Mouse (Mus musculus): ENCODE measurements around the gene Rps6kl1. TPM values are rescaled to one million over a fixed set of nuclear protein-coding genes. Genes with fewer than 3 reads are reported as not detected.

The Rps6kl1 gene
- polyA plus RNA-seq, 1 experiment, result not detected

DNA sequence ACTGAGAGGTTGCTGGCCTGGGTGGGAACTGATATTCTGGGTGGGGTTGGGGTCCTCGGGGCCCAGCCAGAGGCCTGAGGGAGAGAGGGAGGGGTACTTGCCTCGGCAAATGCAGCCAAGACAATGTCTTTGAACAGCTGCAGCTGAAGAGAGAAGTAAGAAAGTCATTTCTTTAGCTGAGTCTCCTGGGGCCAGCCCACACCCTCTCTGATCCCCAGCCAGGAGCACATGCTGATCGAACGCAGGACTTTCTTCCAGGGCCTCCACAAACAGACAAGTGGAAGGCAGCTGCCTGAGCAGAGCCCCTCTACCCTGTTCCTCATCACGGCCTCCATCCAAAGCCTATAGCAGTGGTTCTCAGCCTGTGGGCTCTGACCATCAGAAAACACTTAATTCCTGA, 13.9 kb upstream of the Rps6kl1 start:
- Histone ChIP-seq H3K27ac (ENCODE audit: insufficient read depth, low read depth, low read length) (no peak overlapping the region), H3K4me1 (ENCODE audit: control insufficient read depth, insufficient read depth, low read length) (peaks cover 2% of the 10 kb centered on the region; the same call in 1 of the 2 replicates)

DNA sequence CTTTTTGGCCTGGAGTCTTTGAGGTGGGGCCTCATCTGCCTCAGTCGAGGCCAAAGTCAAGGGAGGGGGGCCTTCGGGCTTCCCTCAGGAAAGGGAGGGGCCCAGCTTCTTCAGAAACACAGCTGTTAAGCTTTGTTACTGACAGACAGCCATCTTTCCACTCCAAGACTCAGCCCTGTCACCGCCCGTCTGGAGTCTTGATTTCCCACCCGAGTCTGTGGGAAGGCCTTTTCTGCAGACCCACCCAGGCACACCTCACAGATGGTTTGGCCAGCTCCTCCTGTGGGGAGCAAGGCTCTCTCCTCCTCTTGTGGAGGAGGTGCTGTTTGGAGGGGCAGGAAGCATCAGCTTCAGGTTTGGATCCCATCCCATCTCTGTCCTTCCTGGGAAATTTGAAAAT, 8.5 kb upstream of the Rps6kl1 start:
- H3K27ac ChIP-seq (ENCODE audit: insufficient read depth, low read depth, low read length), result no peak overlapping the region
- TF ChIP-seq POLR2A (IDR thresholded peaks at IDR 0.05; ENCODE audit: borderline replicate concordance, low read depth, low read length) (no peak), CTCF (IDR thresholded peaks at IDR 0.05; ENCODE audit: low read depth, low read length) (no peak)

More for the DNA sequence above, 13.9 kb upstream of the Rps6kl1 start:
- TF ChIP-seq POLR2A (IDR thresholded peaks at IDR 0.05; ENCODE audit: borderline replicate concordance, low read depth, low read length) (no peak), CTCF (IDR thresholded peaks at IDR 0.05; ENCODE audit: low read depth, low read length) (no peak)
- H3K4me3 ChIP-seq (ENCODE audit: insufficient read depth, low read length), result no peak overlapping the region

DNA sequence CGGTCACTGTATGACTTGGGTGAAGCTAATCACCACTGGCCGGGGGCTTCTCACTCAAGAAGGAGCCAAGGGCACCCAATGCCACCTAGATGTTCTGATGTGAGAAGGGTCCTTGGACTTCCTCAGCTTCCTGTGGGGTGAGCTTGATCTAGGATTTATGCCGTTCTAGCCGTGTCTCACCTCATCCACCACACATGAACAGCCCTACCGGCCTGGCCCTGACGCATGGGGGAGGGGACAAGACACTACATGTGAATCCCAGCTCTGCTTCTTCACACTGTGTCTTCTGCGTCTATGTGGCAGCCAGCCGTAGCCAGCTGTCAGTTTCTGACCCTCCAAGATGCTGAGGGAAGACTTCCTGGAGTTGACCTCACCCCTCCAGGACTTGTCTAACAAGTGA, 7.7 kb upstream of the Rps6kl1 start:
- Histone ChIP-seq H3K4me1 (ENCODE audit: control insufficient read depth, insufficient read depth, low read length) (no peaks in the 10 kb centered on the region), H3K4me3 (ENCODE audit: insufficient read depth, low read length) (no peak overlapping the region), H3K27ac (ENCODE audit: insufficient read depth, low read depth, low read length) (no peak overlapping the region)
- TF ChIP-seq CTCF (IDR thresholded peaks at IDR 0.05; ENCODE audit: low read depth, low read length), result no peak
- no peak for TF ChIP-seq POLR2A (IDR thresholded peaks at IDR 0.05; ENCODE audit: borderline replicate concordance, low read depth, low read length)

More for the DNA sequence above, 8.5 kb upstream of the Rps6kl1 start:
- Histone ChIP-seq H3K4me1 (ENCODE audit: control insufficient read depth, insufficient read depth, low read length) (no peaks in the 10 kb centered on the region), H3K4me3 (ENCODE audit: insufficient read depth, low read length) (no peak overlapping the region)

DNA sequence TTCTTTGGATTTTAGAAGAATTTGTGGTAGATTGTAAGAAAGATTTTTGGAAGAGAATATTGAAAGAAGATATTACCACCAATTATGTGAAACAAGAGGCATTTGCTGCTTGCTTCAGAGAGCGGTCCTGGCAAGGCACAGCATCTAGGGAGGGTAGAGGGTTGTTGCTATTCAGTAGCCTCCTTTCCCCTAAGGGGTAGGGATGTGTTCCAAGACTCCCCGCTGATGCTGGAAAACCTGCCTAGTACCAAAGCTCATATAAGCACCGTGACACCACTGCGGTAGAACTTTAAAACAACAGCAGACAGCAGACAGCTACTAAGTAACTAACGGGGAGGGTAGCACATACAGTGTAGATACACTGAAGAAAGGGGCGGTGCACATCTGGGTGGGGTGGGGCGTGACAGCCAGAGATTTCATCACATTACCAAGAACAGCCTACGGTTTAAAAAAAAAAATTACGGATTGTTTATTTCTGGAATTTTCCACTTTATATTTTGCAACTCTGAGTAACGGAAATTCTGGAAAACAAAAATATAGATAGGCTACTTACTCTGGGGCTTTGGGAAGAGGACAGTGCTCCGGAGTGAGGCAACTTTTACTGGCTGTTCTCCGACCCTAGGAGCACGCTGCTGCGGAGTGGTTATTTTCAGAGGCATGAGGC, 6.9 kb upstream of the Rps6kl1 start:
- no peak overlapping the region for H3K27ac ChIP-seq (ENCODE audit: insufficient read depth, low read depth, low read length)
- H3K4me1 ChIP-seq (ENCODE audit: control insufficient read depth, insufficient read depth, low read length), result peaks cover 2% of the 10 kb centered on the region; the same call in 1 of the 2 replicates
- TF ChIP-seq POLR2A (IDR thresholded peaks at IDR 0.05; ENCODE audit: borderline replicate concordance, low read depth, low read length), result no peak
- TF ChIP-seq CTCF (IDR thresholded peaks at IDR 0.05; ENCODE audit: low read depth, low read length), result no peak
- no peak overlapping the region for H3K4me3 ChIP-seq (ENCODE audit: insufficient read depth, low read length)

DNA sequence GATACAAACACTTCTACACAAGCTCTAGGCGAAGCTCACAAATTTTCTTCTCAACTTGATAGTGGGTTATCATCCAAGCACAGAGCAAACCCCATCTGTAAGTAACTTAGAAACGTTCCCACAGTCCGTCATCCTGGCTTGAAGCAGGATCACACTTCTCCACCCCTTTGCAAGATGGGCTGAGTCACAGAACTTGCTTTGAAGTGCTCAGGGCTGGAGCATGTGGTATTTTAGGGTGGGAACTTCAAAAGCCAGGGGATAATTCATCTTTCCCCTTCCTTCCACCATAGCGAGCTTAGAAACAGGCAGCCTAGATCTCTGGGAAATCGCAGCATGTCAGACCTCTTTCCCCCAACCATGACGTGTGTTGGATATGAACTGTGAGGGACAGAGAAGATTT, 5.3 kb upstream of the Rps6kl1 start:
- Histone ChIP-seq H3K27ac (ENCODE audit: insufficient read depth, low read depth, low read length) (no peak overlapping the region), H3K4me1 (ENCODE audit: control insufficient read depth, insufficient read depth, low read length) (peaks cover 4% of the 10 kb centered on the region; the same call in 1 of the 2 replicates), H3K4me3 (ENCODE audit: insufficient read depth, low read length) (no peak overlapping the region)
- TF ChIP-seq CTCF (IDR thresholded peaks at IDR 0.05; ENCODE audit: low read depth, low read length), result no peak
- no peak for TF ChIP-seq POLR2A (IDR thresholded peaks at IDR 0.05; ENCODE audit: borderline replicate concordance, low read depth, low read length)

DNA sequence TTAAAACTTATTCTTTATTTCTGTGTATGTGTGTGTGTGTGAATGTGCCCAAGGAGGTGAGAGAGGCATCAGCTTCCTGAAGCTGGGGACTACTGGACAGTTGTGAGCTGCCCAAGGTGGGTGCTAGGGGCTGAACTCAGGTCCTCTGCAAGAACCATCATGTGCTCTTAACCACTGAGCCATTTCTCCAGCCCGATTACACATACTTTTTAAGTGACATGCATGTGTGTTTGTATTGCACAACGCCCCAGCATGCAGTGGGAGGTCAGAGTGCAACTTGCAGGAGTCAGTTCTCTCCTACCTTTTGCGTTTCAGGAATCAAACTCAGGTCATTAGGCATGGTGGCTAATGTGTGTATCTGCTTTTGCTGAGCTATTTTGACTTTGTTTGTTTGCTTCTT, 1.9 kb upstream of the Rps6kl1 start:
- TF ChIP-seq POLR2A (IDR thresholded peaks at IDR 0.05; ENCODE audit: borderline replicate concordance, low read depth, low read length), result no peak
- no peak for TF ChIP-seq CTCF (IDR thresholded peaks at IDR 0.05; ENCODE audit: low read depth, low read length)
- Histone ChIP-seq H3K27ac (ENCODE audit: insufficient read depth, low read depth, low read length) (no peak overlapping the region), H3K4me1 (ENCODE audit: control insufficient read depth, insufficient read depth, low read length) (peaks cover 4% of the 10 kb centered on the region; the same call in 1 of the 2 replicates), H3K4me3 (ENCODE audit: insufficient read depth, low read length) (no peak overlapping the region)

DNA sequence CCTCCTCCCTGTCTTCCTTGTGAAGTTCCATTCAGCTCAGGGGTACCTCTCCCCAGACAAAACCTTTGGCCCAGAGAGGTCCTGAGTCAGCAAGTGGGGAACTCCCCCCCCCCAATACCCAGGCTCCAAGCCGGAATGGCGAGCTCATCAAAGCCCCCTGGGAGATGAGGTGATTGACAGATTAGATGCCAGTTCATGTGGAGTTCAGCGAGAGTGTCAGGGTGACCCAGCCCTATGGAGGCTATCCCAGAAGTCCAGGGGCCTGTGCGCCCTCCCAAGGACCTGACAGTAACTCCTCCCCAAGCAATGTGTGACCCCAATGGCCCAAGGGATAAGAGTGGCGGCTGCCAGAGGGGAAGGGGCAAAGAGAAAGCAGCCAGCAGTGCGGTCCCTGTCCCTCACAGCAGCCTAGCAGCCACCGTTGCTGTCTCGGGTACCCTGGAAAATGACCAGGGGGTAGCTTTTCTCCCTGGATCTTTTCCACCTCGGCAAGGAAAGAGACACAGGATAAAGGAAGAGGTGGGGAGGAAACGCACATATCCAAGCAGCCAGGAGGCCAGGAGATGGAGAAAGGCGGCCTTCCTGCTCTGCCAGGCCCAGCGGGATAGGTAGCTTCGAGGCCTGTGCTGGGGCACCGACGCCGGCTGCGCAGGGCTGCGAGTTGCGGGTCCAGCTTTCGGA, 603 bp downstream of the Rps6kl1 start:
- peaks cover 4% of the 10 kb centered on the region; the same call in 1 of the 2 replicates for H3K4me1 ChIP-seq (ENCODE audit: control insufficient read depth, insufficient read depth, low read length)
- no peak for TF ChIP-seq CTCF (IDR thresholded peaks at IDR 0.05; ENCODE audit: low read depth, low read length)
- TF ChIP-seq POLR2A (IDR thresholded peaks at IDR 0.05; ENCODE audit: borderline replicate concordance, low read depth, low read length), result no peak
- no peak overlapping the region for H3K4me3 ChIP-seq (ENCODE audit: insufficient read depth, low read length)
- H3K27ac ChIP-seq (ENCODE audit: insufficient read depth, low read depth, low read length), result no peak overlapping the region

DNA sequence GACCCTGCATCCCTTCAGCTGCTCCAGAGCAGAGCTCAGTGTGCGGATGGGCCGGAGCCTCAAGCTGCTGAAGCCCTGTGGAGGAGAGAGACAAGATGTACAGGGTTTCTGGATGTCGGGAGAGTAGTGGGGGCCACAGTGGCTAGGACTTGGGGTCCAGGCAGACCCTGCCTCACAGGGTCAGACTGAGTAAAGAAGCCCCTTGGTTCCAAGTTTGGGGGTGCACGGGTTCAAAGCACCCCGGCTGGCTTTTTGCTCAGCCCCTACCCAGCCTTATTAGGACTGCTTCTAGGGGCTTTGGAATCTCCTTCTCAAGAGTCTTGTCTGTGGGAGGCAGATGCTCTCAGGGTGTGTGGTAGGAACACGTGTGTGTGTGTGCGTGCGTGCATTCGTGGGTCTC, 4.2 kb downstream of the Rps6kl1 start:
- no peak overlapping the region for H3K27ac ChIP-seq (ENCODE audit: insufficient read depth, low read depth, low read length)
- no peak overlapping the region for H3K4me3 ChIP-seq (ENCODE audit: insufficient read depth, low read length)
- no peaks in the 10 kb centered on the region for H3K4me1 ChIP-seq (ENCODE audit: control insufficient read depth, insufficient read depth, low read length)
- TF ChIP-seq POLR2A (IDR thresholded peaks at IDR 0.05; ENCODE audit: borderline replicate concordance, low read depth, low read length) (no peak), CTCF (IDR thresholded peaks at IDR 0.05; ENCODE audit: low read depth, low read length) (no peak)

DNA sequence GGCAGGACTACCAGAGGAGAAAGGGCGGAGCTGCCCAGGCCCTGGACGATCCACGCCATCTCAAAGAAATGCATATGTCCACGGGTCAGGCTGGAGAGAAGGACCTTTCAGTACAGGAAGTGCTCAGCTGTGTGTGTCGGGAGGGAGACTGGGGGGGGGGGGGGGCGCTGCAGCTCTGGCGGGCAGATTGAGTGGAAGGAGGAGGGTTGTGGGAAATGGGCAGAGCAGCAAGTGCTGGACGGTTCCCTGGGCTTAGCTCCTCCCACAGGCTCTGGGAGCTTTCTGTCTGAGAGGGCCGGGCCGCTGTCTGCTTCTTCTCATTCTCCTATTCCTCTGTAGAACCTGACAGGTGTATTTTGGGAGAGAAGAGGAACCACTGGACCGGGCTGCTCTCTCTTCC, 4.7 kb downstream of the Rps6kl1 start:
- TF ChIP-seq POLR2A (IDR thresholded peaks at IDR 0.05; ENCODE audit: borderline replicate concordance, low read depth, low read length) (no peak), CTCF (IDR thresholded peaks at IDR 0.05; ENCODE audit: low read depth, low read length) (no peak)
- Histone ChIP-seq H3K4me1 (ENCODE audit: control insufficient read depth, insufficient read depth, low read length) (no peaks in the 10 kb centered on the region), H3K27ac (ENCODE audit: insufficient read depth, low read depth, low read length) (no peak overlapping the region), H3K4me3 (ENCODE audit: insufficient read depth, low read length) (no peak overlapping the region)

DNA sequence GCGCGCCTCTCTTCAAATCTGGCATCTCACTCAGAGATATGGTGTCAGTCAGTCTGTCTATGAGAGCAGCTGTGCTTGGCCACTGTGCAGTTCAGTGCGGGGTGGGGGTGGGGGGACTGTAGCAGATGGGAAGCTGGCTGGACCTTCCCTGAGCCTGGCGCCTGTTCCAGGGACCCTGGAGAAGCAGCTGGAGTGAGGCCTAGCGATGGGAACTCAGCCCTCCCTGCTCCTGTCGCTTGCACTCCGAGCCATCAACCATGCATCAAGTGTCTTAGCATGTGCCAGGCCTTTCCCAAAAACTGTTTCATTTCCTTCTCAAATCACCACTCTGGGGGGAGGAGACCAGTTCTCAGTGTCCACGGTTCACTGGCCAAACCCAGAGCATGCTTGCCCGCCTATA, 5.4 kb downstream of the Rps6kl1 start:
- Histone ChIP-seq H3K4me1 (ENCODE audit: control insufficient read depth, insufficient read depth, low read length) (no peaks in the 10 kb centered on the region), H3K27ac (ENCODE audit: insufficient read depth, low read depth, low read length) (no peak overlapping the region), H3K4me3 (ENCODE audit: insufficient read depth, low read length) (no peak overlapping the region)
- TF ChIP-seq POLR2A (IDR thresholded peaks at IDR 0.05; ENCODE audit: borderline replicate concordance, low read depth, low read length) (no peak), CTCF (IDR thresholded peaks at IDR 0.05; ENCODE audit: low read depth, low read length) (no peak)

All from bone marrow macrophage, adult 2 months (primary cell).